Mouse (Mus musculus): ENCODE measurements around the gene Scml4. TPM values are rescaled to one million over a fixed set of nuclear protein-coding genes. Genes with fewer than 3 reads are reported as not detected.

Gene Scml4
- polyA plus RNA-seq (2015; fragmentation: Nextera tagmentation; extraction: Ambion mirVana): 1.7 and 1.8 TPM in 2 replicates

DNA sequence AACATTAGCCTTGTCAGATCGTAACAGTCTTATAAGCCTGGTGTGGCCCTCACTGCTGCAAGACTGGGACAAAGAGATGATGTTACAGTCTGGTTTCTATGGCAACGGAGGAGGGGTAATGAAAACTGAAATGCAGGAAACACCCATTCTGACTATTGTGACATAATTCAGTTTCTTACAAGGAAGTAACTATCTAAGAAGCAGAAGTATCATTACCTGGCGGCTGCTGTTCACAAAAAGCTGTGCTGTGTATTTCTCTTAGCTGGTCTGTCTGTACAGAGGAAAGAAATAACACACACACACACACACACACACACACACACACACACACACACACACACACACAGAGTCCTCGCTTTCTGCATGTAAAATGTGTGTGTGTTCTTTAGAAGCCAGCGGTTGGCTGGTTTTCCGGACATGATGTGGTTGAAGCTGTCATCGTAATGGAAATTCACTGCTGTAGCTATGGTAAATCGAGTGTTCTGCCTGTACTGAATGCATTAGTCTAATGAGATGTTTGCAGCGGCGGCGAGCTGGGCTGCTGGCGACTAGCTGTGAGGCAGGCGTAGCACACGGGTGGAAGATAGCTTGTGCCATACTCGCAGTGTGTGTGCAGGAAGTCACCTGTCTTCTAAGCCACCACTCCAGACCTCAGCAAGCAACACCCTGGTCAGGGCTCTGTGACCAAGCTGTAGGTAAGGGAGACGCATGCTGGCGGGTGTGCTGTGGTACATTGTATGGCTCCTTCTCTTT, at the start of gene Scml4:
Gene Scml4 (plus strand): TSS at position 212 of the 753 bp plus-strand sequence.
- Histone ChIP-seq H3K9ac (replicated peaks; ENCODE audit: low read length) (no peak within 1 kb of the TSS), H3K36me3 (ENCODE audit: insufficient read depth, low read length) (no peaks in the 10 kb centered on the region), H3K27me3 (ENCODE audit: insufficient read depth, low read length) (peaks cover 3% of the 10 kb centered on the region; the same call in 1 of the 2 replicates), H3K9me3 (ENCODE audit: low read length) (0 out of 2 replicates have a peak, but pooled peaks cover 5% of the 10 kb centered on the region), H3K4me3 (ENCODE audit: low read length) (peak within 1 kb of the TSS; percentile 21), H3K4me2 (replicated peaks; ENCODE audit: low read depth, low read length) (peak within 1 kb of the TSS; percentile 44), H3K4me1 (ENCODE audit: insufficient read depth, low read length) (peaks cover 38% of the 10 kb centered on the region), H3K27ac (ENCODE audit: low read length) (peak within 1 kb of the TSS; percentile 14; the same call in 1 of the 2 replicates)
- 45% methylated on average over 17 of the region's 17 CpGs for WGBS
- ATAC-seq (ENCODE audit: low FRiP score, low TSS enrichment): peak; percentile 60; the same call in 1 of the 2 replicates

DNA sequence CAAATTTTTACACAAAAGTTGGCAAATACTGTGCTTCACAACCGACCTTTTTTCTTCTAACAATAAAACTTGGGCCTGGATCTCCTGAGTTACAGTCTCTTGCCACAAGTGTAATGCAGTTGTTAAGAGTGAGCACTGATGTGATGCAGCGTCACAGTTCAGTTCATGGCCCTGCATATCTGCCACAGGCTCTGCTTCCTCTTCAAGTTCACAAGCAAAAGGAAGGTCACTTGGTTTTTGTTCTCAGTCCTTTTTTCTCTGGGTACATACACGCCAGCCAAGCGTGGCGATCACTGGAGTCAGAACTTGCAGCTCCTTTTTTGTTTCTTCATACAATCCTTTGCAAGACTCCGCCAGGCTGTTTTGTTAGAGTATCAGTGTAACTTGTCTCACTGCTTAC, 34.2 kb upstream of the Scml4 start:
- H3K27ac ChIP-seq (ENCODE audit: low read length): peak overlapping the region; percentile 11; the same call in 1 of the 2 replicates
- H3K4me2 ChIP-seq (replicated peaks; ENCODE audit: low read depth, low read length): no peak overlapping the region
- no peaks in the 10 kb centered on the region for H3K9me3 ChIP-seq (ENCODE audit: low read length)
- H3K9ac ChIP-seq (replicated peaks; ENCODE audit: low read length): no peak overlapping the region
- peaks cover 46% of the 10 kb centered on the region for H3K36me3 ChIP-seq (ENCODE audit: insufficient read depth, low read length)
- H3K4me3 ChIP-seq (ENCODE audit: low read length): no peak overlapping the region
- no peaks in the 10 kb centered on the region for H3K4me1 ChIP-seq (ENCODE audit: insufficient read depth, low read length)
- 53% methylated on average over 6 of the region's 6 CpGs for WGBS
- no peaks in the 10 kb centered on the region for H3K27me3 ChIP-seq (ENCODE audit: insufficient read depth, low read length)
- peak; percentile 51; the same call in 1 of the 2 replicates for ATAC-seq (ENCODE audit: low FRiP score, low TSS enrichment)

DNA sequence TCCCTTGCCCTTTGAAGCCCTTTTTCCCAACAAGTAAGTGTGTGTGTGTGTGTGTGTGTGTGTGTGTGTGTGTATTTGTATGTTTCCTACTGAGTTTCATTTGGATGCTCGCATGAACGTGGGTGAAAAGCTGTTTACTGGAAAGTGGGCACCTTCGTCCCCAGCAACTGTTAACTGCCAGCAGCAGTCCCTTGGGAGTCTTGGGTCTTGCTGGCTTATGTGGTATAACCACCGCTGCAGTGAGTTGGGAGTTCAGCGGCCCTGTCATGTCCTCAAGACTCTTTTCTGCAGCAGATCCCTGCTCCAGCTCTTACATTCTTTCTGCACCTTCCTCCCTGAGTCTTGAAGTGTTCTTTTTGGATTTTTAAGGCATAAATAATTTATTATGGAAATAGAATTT, 33.0 kb upstream of the Scml4 start:
- Histone ChIP-seq H3K4me3 (ENCODE audit: low read length) (no peak overlapping the region), H3K36me3 (ENCODE audit: insufficient read depth, low read length) (peaks cover 50% of the 10 kb centered on the region)
- WGBS: 91% methylated on average over 5 of the region's 5 CpGs

DNA sequence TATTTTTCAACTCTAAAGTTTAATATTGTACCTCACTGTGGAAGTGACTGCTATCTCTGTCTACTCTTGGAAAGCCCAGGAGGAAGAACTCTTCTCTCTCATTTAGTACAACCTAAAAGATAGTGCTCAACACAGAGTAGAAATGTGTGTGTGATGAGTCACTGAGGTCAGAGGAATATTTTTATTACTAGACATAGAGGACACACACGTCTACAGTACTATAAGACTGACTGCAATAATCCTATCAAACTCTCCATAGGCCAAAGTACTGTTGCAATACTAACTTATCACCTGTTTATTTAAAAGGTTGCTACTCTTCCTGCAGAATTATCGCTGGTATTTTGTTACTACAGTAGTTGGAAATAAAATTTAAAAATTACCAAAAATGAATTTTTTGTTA, 30.2 kb upstream of the Scml4 start:
- H3K36me3 ChIP-seq (ENCODE audit: insufficient read depth, low read length): peaks cover 43% of the 10 kb centered on the region
- H3K9ac ChIP-seq (replicated peaks; ENCODE audit: low read length): no peak overlapping the region
- H3K27me3 ChIP-seq (ENCODE audit: insufficient read depth, low read length): no peaks in the 10 kb centered on the region
- 79% methylated on average over 2 of the region's 2 CpGs for WGBS
- H3K9me3 ChIP-seq (ENCODE audit: low read length): no peaks in the 10 kb centered on the region
- H3K4me2 ChIP-seq (replicated peaks; ENCODE audit: low read depth, low read length): no peak overlapping the region
- ATAC-seq (ENCODE audit: low FRiP score, low TSS enrichment): no peak
- H3K4me3 ChIP-seq (ENCODE audit: low read length): no peak overlapping the region
- H3K4me1 ChIP-seq (ENCODE audit: insufficient read depth, low read length): no peaks in the 10 kb centered on the region
- no peak overlapping the region for H3K27ac ChIP-seq (ENCODE audit: low read length)

More for the DNA sequence above, 33.0 kb upstream of the Scml4 start:
- Histone ChIP-seq H3K27ac (ENCODE audit: low read length) (no peak overlapping the region), H3K27me3 (ENCODE audit: insufficient read depth, low read length) (no peaks in the 10 kb centered on the region), H3K9ac (replicated peaks; ENCODE audit: low read length) (no peak overlapping the region), H3K9me3 (ENCODE audit: low read length) (no peaks in the 10 kb centered on the region), H3K4me2 (replicated peaks; ENCODE audit: low read depth, low read length) (no peak overlapping the region), H3K4me1 (ENCODE audit: insufficient read depth, low read length) (no peaks in the 10 kb centered on the region)
- ATAC-seq (ENCODE audit: low FRiP score, low TSS enrichment): no peak

DNA sequence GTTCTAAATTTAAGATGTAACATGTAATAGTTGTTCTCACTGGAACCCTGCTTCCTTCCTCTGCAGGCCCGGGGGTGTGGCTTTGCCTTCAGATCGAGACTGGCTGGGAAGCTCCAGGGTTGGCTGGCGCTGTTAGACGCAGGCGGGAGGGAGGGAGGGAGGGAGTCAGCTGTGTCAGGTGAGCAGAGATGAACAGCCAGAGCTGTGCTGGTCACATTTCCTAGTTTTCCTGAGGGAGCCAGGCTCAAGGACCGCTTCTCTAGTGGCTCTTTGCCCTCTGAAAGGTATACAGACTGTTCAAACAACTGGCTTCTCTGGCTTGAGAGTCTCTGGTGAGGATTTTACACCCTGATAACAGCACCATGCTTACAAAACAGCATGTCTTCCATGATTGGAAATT, 29.8 kb upstream of the Scml4 start:
- WGBS: 69% methylated on average over 6 of the region's 6 CpGs
- no peaks in the 10 kb centered on the region for H3K9me3 ChIP-seq (ENCODE audit: low read length)
- no peak overlapping the region for H3K27ac ChIP-seq (ENCODE audit: low read length)
- H3K9ac ChIP-seq (replicated peaks; ENCODE audit: low read length): no peak overlapping the region
- H3K4me1 ChIP-seq (ENCODE audit: insufficient read depth, low read length): no peaks in the 10 kb centered on the region
- H3K27me3 ChIP-seq (ENCODE audit: insufficient read depth, low read length): no peaks in the 10 kb centered on the region
- peaks cover 45% of the 10 kb centered on the region for H3K36me3 ChIP-seq (ENCODE audit: insufficient read depth, low read length)
- H3K4me2 ChIP-seq (replicated peaks; ENCODE audit: low read depth, low read length): no peak overlapping the region
- no peak overlapping the region for H3K4me3 ChIP-seq (ENCODE audit: low read length)
- no peak for ATAC-seq (ENCODE audit: low FRiP score, low TSS enrichment)

DNA sequence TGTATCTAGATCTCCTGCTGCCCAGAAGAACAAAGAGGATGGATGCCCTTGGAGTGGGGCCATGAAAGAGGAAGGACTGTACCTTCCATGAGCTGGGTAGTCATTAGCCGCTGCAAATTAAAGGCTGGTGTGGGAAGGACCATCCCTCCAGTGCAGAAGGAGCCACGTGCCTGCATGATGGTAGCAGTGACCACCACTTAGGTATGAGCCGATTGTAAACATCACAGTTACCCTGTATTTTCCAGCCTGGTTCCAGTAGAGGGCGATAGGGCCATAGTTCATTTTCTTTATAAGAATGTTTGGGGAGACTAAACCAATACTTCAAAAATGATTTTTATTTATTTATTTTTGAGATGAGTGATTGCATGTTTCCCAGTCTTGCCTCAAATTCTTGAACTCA, 27.5 kb upstream of the Scml4 start:
- Histone ChIP-seq H3K4me3 (ENCODE audit: low read length) (no peak overlapping the region), H3K9ac (replicated peaks; ENCODE audit: low read length) (no peak overlapping the region), H3K27me3 (ENCODE audit: insufficient read depth, low read length) (no peaks in the 10 kb centered on the region), H3K4me1 (ENCODE audit: insufficient read depth, low read length) (no peaks in the 10 kb centered on the region), H3K4me2 (replicated peaks; ENCODE audit: low read depth, low read length) (no peak overlapping the region), H3K36me3 (ENCODE audit: insufficient read depth, low read length) (peaks cover 48% of the 10 kb centered on the region), H3K9me3 (ENCODE audit: low read length) (no peaks in the 10 kb centered on the region), H3K27ac (ENCODE audit: low read length) (no peak overlapping the region)
- ATAC-seq (ENCODE audit: low FRiP score, low TSS enrichment): no peak
- 56% methylated on average over 4 of the region's 4 CpGs for WGBS

DNA sequence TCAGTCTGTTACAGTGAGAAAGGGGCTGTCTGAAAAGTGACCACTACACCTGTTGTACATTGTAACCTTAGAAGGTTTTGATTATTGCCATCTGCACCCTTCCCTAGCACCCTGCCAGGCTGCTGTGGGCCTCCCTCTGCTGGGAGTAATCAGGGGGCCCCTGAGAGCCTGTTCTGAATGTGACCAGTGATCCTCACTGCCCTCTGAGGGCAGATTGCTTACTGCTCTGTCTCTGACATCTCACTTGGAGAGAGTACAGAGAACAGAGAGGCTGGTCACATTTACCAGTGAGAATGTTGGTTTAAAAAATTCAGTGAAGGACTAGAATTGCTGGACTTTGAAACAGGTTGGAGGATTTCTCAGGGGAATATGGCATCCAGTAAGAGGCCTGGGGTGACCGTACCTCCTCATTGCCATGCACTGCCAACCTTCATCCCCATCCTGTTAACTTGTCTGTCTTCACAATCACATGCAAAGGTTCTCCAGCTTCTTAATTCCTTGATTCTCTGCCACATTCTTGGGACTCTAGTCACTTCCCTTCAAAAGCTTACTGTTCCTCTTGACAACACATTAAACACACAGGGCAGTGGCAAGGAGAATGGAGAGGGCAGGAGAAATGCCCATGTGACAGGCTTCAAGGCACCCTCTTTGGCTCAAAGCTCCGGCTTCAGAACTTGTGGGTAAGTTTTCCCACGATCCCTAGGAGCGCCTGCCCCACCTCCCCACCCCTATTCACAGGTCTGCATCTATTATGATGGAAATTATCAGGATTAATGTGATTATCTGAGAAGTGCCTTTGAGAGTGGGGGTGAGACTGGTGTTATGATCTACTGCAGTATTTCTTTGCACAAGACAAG, 26.1 kb upstream of the Scml4 start:
- Histone ChIP-seq H3K4me1 (ENCODE audit: insufficient read depth, low read length) (no peaks in the 10 kb centered on the region), H3K9ac (replicated peaks; ENCODE audit: low read length) (no peak overlapping the region), H3K27me3 (ENCODE audit: insufficient read depth, low read length) (no peaks in the 10 kb centered on the region), H3K27ac (ENCODE audit: low read length) (no peak overlapping the region), H3K9me3 (ENCODE audit: low read length) (no peaks in the 10 kb centered on the region), H3K4me3 (ENCODE audit: low read length) (no peak overlapping the region), H3K4me2 (replicated peaks; ENCODE audit: low read depth, low read length) (no peak overlapping the region), H3K36me3 (ENCODE audit: insufficient read depth, low read length) (peaks cover 43% of the 10 kb centered on the region)
- 84% methylated on average over 4 of the region's 4 CpGs for WGBS
- no peak for ATAC-seq (ENCODE audit: low FRiP score, low TSS enrichment)

DNA sequence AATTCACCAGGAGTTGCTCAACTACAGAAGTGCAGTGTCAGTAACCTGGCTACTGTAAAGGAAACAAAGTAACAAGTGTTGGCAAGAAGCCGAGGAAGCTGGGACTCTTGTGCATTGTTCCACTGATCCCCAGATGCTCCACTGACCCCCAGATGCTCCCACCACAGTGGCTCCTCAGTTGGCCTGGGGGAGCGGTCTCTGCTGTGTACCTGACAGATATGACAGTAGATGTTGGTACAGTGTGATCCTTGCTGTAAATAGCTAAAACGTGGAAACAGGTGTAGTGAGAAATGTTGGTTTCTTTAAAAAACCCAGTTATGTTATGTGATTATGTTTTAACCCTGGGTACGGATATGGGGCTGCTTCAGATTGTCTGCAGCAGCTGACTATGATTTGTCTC, 22.1 kb upstream of the Scml4 start:
- ATAC-seq (ENCODE audit: low FRiP score, low TSS enrichment): no peak
- WGBS: 86% methylated on average over 4 of the region's 4 CpGs

DNA sequence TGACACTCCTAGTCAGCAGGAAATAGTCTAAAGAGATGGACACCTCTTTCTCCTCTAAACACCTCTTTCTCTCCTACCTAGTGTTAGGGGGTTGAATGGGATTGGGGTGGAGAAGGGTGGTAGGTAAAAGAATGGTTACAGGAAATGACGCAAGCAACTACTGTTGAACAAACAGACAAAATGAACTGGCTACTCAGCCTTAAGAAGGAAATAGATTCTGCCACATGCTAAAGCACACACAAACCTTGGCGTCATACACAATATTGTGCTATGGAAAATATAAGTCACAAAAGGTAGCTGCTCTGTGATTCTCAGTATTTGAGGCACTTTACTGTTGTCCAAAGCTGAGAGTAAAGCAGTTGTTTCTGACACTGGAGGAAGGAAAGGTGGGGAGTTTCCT, 21.4 kb upstream of the Scml4 start:
- H3K4me3 ChIP-seq (ENCODE audit: low read length): no peak overlapping the region
- peaks cover 15% of the 10 kb centered on the region for H3K36me3 ChIP-seq (ENCODE audit: insufficient read depth, low read length)
- no peak for ATAC-seq (ENCODE audit: low FRiP score, low TSS enrichment)
- WGBS: 98% methylated on average over 2 of the region's 2 CpGs
- no peak overlapping the region for H3K9ac ChIP-seq (replicated peaks; ENCODE audit: low read length)
- no peaks in the 10 kb centered on the region for H3K9me3 ChIP-seq (ENCODE audit: low read length)
- no peaks in the 10 kb centered on the region for H3K4me1 ChIP-seq (ENCODE audit: insufficient read depth, low read length)
- H3K27me3 ChIP-seq (ENCODE audit: insufficient read depth, low read length): no peaks in the 10 kb centered on the region
- no peak overlapping the region for H3K27ac ChIP-seq (ENCODE audit: low read length)
- no peak overlapping the region for H3K4me2 ChIP-seq (replicated peaks; ENCODE audit: low read depth, low read length)

More for the DNA sequence above, 22.1 kb upstream of the Scml4 start:
- Histone ChIP-seq H3K27ac (ENCODE audit: low read length) (no peak overlapping the region), H3K4me1 (ENCODE audit: insufficient read depth, low read length) (no peaks in the 10 kb centered on the region), H3K27me3 (ENCODE audit: insufficient read depth, low read length) (no peaks in the 10 kb centered on the region), H3K9me3 (ENCODE audit: low read length) (no peaks in the 10 kb centered on the region), H3K4me3 (ENCODE audit: low read length) (no peak overlapping the region), H3K4me2 (replicated peaks; ENCODE audit: low read depth, low read length) (no peak overlapping the region), H3K36me3 (ENCODE audit: insufficient read depth, low read length) (peaks cover 19% of the 10 kb centered on the region), H3K9ac (replicated peaks; ENCODE audit: low read length) (no peak overlapping the region)
